Mouse (Mus musculus): ENCODE results near the gene Hamp2. TPM values are rescaled to one million over a fixed set of nuclear protein-coding genes. Genes with fewer than 3 reads are reported as not detected.

The Hamp2 gene
- polyA plus RNA-seq (2012; rRNA removed), result 3.6 and 6.3 TPM in 2 replicates

DNA sequence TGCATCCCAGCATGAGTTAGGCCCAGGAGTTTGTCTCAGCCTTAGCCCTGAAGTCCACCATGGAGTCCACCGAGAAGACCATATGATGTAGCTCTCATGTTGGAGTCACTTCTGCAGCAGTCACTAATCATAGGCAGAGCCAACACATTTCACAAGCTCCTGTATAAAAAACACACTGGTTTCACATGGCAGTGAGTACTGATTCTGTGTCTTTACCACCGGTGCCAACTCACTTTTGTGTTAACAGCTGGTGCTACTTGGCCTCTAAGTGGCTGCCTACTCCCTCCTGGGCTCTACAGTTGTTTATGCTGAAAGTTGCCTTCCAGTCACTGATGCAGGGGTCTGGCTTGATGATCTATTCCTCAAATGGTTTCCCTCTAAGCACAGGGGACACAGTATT lies at the start of gene Hamp2:
Hamp2 (minus strand) TSS at position 101 of the 400 bp plus-strand sequence.

GRCm38 (mm10) chr7:30973501-30974289 lies 49.2 kb upstream of the Hamp2 start, which contains the start of gene Fam187b:
Fam187b (plus strand) TSS chr7:30973790.

GRCm38 (mm10) chr7:30973251-30973500 lies 48.7 kb upstream of the Hamp2 start, which contains the start of gene Lsr:
Lsr (minus strand) TSS chr7:30973464.

GRCm38 (mm10) chr7:30956756-30957366 lies 32.4 kb upstream of the Hamp2 start, which contains the start of gene Usf2:
Usf2 (minus strand) TSS chr7:30956803.

DNA sequence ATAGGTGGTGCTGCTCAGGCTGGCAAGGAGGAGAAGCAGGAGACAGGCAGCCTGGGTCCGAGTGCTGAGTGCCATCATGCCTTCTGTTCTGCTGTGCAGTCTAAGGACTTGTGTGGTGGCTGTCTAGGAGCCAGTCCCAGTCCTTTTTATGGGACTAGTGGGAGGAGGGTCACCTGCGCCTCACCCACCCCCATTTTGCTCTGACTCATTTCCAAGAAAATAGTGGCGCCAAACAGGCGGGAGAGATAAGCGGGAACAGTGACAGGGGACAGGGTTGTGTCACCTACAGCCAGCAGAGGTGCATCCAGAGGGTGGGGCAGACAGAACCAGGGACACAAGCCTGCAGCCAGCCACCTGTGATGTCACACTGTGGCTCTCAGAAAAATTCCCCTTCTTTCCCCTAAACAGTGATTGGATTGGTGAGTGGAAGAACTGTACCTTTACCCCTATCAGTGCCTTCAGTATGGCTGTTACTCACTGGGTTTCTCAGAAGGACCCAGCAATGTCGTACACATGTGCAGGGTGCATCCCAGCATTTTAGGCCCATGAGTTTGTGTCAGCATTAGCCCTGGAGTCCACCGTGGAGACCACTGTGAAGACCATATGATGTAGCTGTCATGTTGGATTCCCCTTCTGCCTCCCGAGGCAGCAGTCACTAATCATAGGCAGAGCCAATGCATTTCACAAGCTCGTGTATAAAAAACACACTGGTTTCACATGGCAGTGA lies 19.6 kb upstream of the Hamp2 start, which contains the start of gene Hamp:
Hamp (minus strand) TSS at position 124 of the 727 bp plus-strand sequence.

GRCm38 (mm10) chr7:30914732-30915131 lies 9.7 kb downstream of the Hamp2 start, which contains the start of gene Mag:
Mag (minus strand) TSS chr7:30914873.

DNA sequence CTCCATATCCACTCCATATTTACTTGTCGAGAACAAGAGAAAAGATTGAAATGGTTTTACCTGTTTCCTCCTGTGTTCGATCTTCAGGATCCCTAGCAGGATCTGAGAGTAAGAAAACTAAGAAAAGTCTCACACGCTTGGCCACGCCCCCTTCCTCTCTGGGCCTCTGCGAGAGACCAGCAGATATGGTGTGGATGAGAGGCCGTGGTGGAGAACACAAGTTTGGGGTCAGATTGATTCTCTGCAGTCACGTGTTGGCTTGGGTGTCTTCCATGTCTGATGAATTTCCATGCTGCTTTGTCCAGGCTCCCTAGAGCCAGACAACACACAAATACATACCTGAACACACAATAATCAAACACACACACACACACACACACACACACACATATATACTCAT lies 44.3 kb downstream of the Hamp2 start, which contains the start of gene Cd22:
Cd22 (minus strand) TSS at position 167 of the 400 bp plus-strand sequence.

Other genes with a start within 250 kb of the Hamp2 start
- gene 2200002J24Rik, start 225.8 kb downstream of the Hamp2 start, polyA plus RNA-seq (2012; rRNA removed), result 1.6 and 4.1 TPM in 2 replicates
- 1.9 and 3.4 TPM in 2 replicates for gene Atp4a, start 212.5 kb downstream of the Hamp2 start, polyA plus RNA-seq (2012; rRNA removed)
- 293 and 358 TPM in 2 replicates for gene Tmem147, start 195.1 kb downstream of the Hamp2 start, polyA plus RNA-seq (2012; rRNA removed)
- gene Gapdhs, start 181.0 kb downstream of the Hamp2 start, polyA plus RNA-seq (2012; rRNA removed), result not detected in 2 replicates
- gene Sbsn, start 173.2 kb downstream of the Hamp2 start, polyA plus RNA-seq (2012; rRNA removed), result 7.5 and 9.7 TPM in 2 replicates
- gene Dmkn, start 160.9 kb downstream of the Hamp2 start, polyA plus RNA-seq (2012; rRNA removed), result 36.0 and 40.0 TPM in 2 replicates
- gene Krtdap, start 136.8 kb downstream of the Hamp2 start, polyA plus RNA-seq (2012; rRNA removed), result not detected in 2 replicates
- gene Ffar2, start 100.9 kb downstream of the Hamp2 start, polyA plus RNA-seq (2012; rRNA removed), result 5.7 and 6.9 TPM in 2 replicates
- gene Ffar3, start 68.5 kb downstream of the Hamp2 start, polyA plus RNA-seq (2012; rRNA removed), result not detected in 2 replicates
- 0.02 and 0.07 TPM in 2 replicates for gene Ffar1, start 63.1 kb downstream of the Hamp2 start, polyA plus RNA-seq (2012; rRNA removed)
- 1.4 and 1.6 TPM in 2 replicates for gene Cd22, start 44.3 kb downstream of the Hamp2 start, polyA plus RNA-seq (2012; rRNA removed)
- gene Mag, start 9.8 kb downstream of the Hamp2 start, polyA plus RNA-seq (2012; rRNA removed), result 0.99 and 1.1 TPM in 2 replicates
- gene Hamp, start 19.4 kb upstream of the Hamp2 start, polyA plus RNA-seq (2012; rRNA removed), result 2.3 and 5.6 TPM in 2 replicates
- 245 and 388 TPM in 2 replicates for gene Usf2, start 32.1 kb upstream of the Hamp2 start, polyA plus RNA-seq (2012; rRNA removed)
- gene Lsr, start 48.8 kb upstream of the Hamp2 start, polyA plus RNA-seq (2012; rRNA removed), result 139 and 178 TPM in 2 replicates
- gene Fam187b, start 49.1 kb upstream of the Hamp2 start, polyA plus RNA-seq (2012; rRNA removed), result 3.3 and 3.7 TPM in 2 replicates
- 45.3 and 62.0 TPM in 2 replicates for gene Fxyd5, start 117.8 kb upstream of the Hamp2 start, polyA plus RNA-seq (2012; rRNA removed)
- 10.8 and 13.2 TPM in 2 replicates for gene Fxyd7, start 126.8 kb upstream of the Hamp2 start, polyA plus RNA-seq (2012; rRNA removed)
- 373 and 445 TPM in 2 replicates for gene Fxyd1, start 132.5 kb upstream of the Hamp2 start, polyA plus RNA-seq (2012; rRNA removed)
- gene Lgi4, start 134.7 kb upstream of the Hamp2 start, polyA plus RNA-seq (2012; rRNA removed), result 5.8 and 6.0 TPM in 2 replicates
- 28.6 and 41.3 TPM in 2 replicates for gene Fxyd3, start 152.0 kb upstream of the Hamp2 start, polyA plus RNA-seq (2012; rRNA removed)
- 17.8 and 20.1 TPM in 2 replicates for gene Hpn, start 190.6 kb upstream of the Hamp2 start, polyA plus RNA-seq (2012; rRNA removed)
- gene Scn1b, start 202.3 kb upstream of the Hamp2 start, polyA plus RNA-seq (2012; rRNA removed), result 41.7 and 53.9 TPM in 2 replicates
- gene Gramd1a, start 231.2 kb upstream of the Hamp2 start, polyA plus RNA-seq (2012; rRNA removed), result 237 and 249 TPM in 2 replicates